Mouse (Mus musculus) heart, postnatal 14 days (tissue): ENCODE data around the gene Nfyc. TPM values are rescaled to one million over a fixed set of nuclear protein-coding genes. Genes with fewer than 3 reads are reported as not detected.
A peak's percentile ranks its signal among the peaks of the same experiment; 100 is the strongest.

Experiments used
- DNase-seq, 2 experiments: peaks; one replicate each; pipeline ENCODE4 v3.0.0; 2021 to 2022
- intact Hi-C: fragments of 180-260 bp; cut with DNase I; formaldehyde crosslinking; loops from one replicate; pipeline ENCODE4 v1.15.1; 2025
- total RNA-seq, 2 experiments: library from RNA; stranded (reverse); gene quantifications; 2 replicates each; pipeline ENCODE4 v1.2.3; 2021

The Nfyc gene
- total RNA-seq, 2 experiments from 2014 or later = 66.3 to 67.9 TPM

DNA sequence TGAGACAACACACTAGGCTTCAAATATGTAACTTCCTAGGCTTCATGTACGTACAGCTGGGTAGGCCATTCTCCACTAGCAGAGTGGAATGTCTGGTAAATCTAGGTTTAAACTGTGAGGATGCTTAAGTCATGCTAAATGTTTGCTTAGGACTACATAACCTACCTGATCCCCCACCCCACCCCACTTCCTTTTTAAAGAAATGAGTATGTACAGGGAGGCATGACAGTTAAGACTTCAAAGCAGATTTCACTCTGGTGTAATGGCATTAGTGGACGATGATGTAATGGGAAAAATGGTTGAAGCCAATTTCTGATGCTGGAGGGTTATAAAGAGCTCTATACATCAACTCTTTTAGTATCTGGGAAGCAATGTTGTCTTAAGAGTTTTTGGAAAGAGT is 38.5 kb downstream of the Nfyc start:
- DNase-seq = no peak
- intact Hi-C loops = no loop called here

DNA sequence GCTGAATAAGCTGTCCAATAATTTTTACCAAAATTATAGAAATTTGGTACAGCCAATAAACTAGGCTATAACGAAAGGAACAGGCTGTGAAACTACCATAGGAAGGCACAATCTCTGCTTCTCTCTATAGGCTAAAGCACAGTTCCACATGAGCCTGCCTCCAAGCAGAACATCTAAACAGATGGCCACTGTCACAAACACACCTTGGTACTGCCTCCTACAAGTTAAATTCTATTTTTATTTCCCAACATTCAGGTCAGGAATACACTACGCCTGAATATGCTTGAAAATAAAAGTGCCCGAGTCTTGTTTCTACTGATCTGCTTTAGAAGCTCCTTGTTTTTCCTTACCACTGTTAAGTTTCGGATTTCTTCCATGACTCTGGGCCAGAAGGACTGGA is 41.3 kb downstream of the Nfyc start:
- intact Hi-C loops = no loop called here
- no peak for DNase-seq

DNA sequence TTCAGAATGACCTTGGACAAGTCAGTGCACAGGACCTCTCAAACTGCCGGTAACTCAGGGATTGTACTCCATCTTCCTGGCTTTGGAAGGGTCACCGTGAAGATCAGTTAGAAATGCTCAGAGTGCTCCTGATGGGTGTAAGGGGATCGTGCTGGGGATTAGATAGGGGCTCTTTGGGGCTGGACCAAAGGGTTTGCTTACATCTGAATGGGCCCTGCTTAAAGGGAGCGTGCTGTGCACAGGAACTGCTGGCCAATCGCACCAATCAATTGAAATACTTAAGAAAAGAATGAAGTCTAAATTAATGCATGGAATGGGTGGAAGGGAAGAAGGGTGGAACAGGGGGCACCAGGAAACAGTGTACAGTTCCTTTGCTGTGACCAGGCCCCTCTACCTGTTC is 75.6 kb downstream of the Nfyc start:
- intact Hi-C loops = loop anchor here (10.0 kb wide), 1 partner anchor 129 kb away; no protein-coding TSS in a partner anchor
- no peak for DNase-seq

DNA sequence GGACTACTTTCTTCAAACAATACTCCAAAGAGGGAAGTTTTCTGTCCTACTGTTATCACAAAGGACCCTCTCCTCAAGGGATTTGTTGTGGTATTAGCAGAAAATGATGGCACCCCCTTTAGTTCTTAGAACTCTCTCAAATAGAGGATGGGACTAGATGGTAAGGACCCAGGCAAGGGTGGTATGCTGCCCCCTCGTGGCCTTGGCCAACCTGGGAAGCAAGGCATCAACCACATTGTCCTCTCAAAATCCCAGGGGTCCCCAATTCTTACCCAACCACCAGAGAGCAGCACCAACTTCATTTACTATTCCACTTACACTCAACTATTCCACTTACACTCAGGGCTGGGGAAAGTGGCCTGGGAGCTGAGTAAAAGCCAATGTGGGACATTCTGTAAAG is 76.1 kb downstream of the Nfyc start:
- peak; percentile 74 to 85 for DNase-seq
- intact Hi-C loops = loop anchor here (10.0 kb wide), 1 partner anchor 130 kb away; no protein-coding TSS in a partner anchor

DNA sequence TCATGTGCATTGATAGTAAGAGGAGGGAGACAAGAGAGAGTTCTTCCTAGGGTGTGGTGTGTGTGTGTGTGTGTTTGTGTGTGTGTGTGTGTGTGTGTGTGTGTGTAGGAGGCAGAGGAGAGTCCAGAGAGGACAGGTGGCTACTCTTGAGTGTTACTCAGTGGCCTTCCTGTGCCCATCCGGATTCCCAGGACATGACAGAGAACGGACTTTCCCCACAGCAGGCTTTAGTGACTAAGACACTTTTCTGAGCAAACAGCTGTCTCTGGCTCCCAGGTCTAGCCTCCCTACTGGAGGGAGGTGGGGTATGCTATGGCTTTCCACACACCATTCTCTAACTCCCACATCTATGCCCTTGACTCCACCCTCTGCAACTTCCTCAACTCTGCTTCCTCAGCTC is 81.8 kb downstream of the Nfyc start:
- no peak for DNase-seq
- intact Hi-C loops = no loop called here

GRCm38 (mm10) chr4:120747941-120748866 is 83.2 kb downstream of the Nfyc start, which contains the start of gene Kcnq4:
Kcnq4 (minus strand) TSS chr4:120748612.
- no peak for DNase-seq
- intact Hi-C loops = no loop called here

- intact Hi-C loops = no loop called here
- DNase-seq = peak; percentile 44 to 51
Measured at GRCm38 (mm10) chr4:120747243-120747792, 84.1 kb downstream of the Nfyc start.

- peak; percentile 56 to 57 for DNase-seq
- intact Hi-C loops = no loop called here
Measured at GRCm38 (mm10) chr4:120746552-120747150, 84.7 kb downstream of the Nfyc start.

DNA sequence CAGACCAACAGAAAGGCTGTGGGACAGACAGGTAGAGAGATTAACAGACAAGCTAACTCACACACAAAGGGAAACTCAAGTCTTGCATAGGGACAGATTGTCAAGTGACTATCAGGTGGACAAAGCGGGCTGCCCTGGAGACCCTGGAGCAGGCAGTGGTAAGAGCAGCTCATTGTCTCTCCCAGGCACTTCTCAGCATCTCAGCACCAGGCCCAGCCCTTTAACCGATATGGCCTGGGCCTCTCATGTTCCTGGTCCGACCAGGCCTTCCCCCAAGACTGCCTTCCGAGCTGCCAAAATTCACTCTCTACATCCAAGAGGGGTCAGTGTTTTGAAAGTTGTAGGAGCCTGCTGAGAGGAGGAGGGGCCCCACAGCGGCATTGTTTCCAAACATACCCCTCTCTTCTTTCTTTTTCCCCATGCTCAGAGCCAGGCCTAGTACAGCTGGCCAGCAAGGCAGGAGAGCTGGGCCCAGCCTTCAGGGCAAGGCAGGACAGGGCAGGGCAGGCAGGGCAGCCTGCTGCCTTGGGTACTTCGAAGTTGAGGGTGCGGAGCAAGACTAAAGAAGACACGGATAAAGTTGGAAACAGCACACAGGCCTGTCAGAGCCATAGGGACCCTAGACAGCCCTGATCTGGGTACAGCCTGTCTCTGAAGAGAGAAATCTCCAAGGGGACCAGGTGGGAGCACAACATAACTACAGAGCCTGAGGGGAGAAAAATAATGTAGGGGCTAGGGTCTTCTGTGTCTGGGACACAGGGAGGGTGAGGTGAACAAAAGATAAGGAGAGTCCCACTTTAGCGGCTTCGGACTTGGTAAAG is 85.4 kb downstream of the Nfyc start:
- intact Hi-C loops = no loop called here
- peak in 1 of 2 experiments; percentile 41 for DNase-seq

- intact Hi-C loops = no loop called here
- DNase-seq = no peak
Measured at GRCm38 (mm10) chr4:120743636-120744035, 87.7 kb downstream of the Nfyc start.

DNA sequence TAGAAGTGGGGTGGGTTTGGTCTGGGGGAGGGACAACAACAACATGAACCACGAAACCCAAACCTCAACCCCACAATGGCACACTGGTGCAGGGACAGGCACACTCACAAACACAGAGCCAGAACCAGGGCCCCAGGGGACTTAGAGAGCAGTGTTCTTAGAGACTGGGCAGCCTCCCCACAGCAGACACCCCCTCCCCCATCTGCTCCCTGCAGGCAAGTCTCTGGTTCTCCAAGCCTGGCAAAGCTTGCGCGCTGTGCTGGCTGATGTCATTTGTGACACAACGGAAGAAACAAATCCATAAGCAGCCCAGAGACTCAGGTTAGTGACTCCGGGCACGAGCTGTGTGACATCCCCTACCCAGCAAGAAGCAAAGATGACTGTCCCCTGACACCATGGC is 90.1 kb downstream of the Nfyc start:
- DNase-seq = peak in 1 of 2 experiments; percentile 51
- intact Hi-C loops = no loop called here

GRCm38 (mm10) chr4:120734012-120734622 is 97.3 kb downstream of the Nfyc start:
- DNase-seq = no peak
- intact Hi-C loops = no loop called here

DNA sequence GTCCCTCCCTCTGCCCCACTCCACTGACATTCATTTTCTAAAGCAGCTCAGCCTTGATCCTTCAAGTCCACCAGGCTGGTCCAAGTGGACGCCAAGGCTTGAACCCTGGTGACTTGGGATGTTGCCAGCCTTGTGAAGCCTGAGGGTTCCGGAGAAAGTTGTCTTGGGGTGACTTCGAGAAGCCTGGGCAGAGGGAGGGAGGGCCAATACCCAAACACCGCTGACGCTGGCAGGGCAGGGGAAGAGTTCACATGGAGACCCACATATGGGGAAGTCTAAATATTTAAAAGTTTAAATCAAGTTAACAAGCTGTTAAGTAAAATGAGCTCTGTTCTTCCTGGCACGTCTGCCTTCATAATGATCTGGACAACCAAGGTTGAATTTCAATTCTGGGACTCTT is 98.6 kb downstream of the Nfyc start:
- no peak for DNase-seq
- intact Hi-C loops = no loop called here

GRCm38 (mm10) chr4:120731030-120731644 is 100.2 kb downstream of the Nfyc start:
- intact Hi-C loops = no loop called here
- DNase-seq = peak; percentile 63 to 67

GRCm38 (mm10) chr4:120730574-120730973 is 100.8 kb downstream of the Nfyc start:
- no peak for DNase-seq
- intact Hi-C loops = no loop called here

- intact Hi-C loops = no loop called here
- peak; percentile 48 to 77 for DNase-seq
Measured at GRCm38 (mm10) chr4:120730146-120730545, 101.2 kb downstream of the Nfyc start.

DNA sequence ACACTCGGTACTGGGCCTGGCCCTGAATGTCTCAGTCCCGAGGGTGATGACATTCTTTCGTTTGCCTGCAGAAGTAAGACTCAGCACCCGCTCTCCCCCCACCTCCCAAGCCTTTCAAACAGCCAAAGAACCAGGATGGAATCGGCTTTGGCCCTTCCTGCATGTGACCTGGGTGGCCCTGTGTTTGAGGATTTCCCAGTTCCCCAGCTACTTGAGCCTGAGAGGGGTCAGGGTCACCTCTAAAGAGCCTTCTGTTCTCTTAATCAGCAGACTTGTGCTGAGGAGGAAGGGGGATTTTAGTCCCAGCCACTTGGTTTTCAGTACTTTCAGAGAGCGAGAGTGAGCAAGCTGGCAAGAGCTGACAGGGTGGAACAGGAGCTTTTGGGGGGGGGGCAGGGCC is 101.9 kb downstream of the Nfyc start:
- intact Hi-C loops = no loop called here
- no peak for DNase-seq

DNA sequence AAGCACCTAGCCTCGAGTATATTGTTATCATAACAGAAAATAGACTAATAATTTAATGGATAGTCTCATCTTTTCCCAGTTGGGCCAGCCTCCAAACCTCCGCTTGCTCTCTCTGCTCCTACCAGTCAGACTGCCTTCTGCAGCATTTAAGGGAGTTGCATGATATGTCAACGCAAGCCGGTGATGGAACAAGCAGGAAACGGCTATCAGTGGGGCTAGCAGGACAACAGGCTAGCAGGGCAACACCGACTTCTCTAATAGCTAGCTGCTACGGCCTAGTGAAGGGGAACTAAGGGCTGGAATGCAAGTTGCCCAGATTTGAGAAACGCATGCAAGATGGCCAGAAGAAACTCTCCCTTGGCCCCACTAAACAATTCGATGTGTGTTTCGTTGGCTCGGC is 103.5 kb downstream of the Nfyc start:
- intact Hi-C loops = no loop called here
- no peak for DNase-seq

DNA sequence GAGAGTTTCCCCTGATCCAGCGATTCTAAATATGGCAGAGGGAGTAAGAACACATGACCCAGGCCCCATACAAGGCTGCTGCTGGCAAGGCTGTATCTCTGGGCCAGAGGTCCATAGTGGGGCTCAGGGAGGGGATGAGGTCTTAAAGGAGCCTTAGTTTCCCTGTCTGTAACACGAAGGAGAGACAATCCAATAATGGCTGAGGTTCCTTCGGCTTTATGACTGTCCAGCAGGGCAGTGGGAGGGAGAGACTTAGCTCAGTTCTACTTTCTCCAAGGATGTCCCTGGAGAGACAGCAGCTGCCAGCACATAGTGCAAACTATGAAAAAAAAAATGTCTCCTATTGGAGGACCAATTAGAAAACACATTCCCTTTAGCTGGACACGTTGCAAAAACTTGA is 105.2 kb downstream of the Nfyc start:
- intact Hi-C loops = no loop called here

More for the DNA sequence above, 105.2 kb downstream of the Nfyc start:
- DNase-seq = peak; percentile 49 to 64
